Mouse (Mus musculus): ENCODE data around the gene Srsf6.

DNA sequence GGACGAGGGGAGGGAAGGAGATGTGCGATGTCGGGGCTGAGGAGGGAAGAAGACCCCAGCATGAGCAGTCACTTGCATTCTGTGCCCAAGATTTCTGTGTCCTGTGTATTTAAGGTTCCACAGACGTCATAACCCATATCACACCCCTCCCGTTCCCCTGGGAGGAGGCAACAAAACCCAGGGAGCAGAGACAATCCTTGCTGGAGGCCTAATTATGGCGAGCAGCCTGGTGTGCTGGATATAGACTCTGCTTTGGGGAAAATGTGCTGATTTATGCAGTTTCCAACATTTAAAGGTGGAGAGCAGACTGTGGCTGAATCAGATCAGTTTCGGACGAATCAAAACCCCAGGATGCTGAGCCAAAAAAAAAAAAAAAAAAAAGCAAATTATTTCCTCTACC lies 42.7 kb upstream of the Srsf6 start:
- TF ChIP-seq POLR2A (IDR thresholded peaks at IDR 0.05; ENCODE audit: extremely low read depth, insufficient read depth, low read length) (0 out of 2 replicates have a peak, but pooled peaks have one; percentile 23), CTCF (IDR thresholded peaks at IDR 0.05; ENCODE audit: extremely low read depth, insufficient read depth, low read length) (no peak)
